Mouse (Mus musculus) CD4-positive, CD25-positive, alpha-beta regulatory T cell, adult 9 weeks (primary cell): Measurements from ENCODE around the gene Fbxl22. TPM values are rescaled to one million over a fixed set of nuclear protein-coding genes. Genes with fewer than 3 reads are reported as not detected.

Experiments
- polyA plus RNA-seq: library from polyadenylated mRNA; unstranded; fragments of 100-300 nt; shearing (Covaris generic); gene quantifications from one replicate; pipeline ENCODE4 v1.2.1, GENCODE M21; 2017

The Fbxl22 gene
- 2.7 TPM for polyA plus RNA-seq

GRCm38 (mm10) chr9:66514256-66514770, at the start of gene Fbxl22:
TSS of gene Fbxl22 (minus strand) at chr9:66514593.

Other genes with a start within 250 kb of the Fbxl22 start
- 41.9 TPM for gene Herc1, start 164.1 kb downstream of the Fbxl22 start, polyA plus RNA-seq
- 236 TPM for gene Usp3, start 78.5 kb upstream of the Fbxl22 start, polyA plus RNA-seq
- 9.3 TPM for gene Car12, start 199.1 kb upstream of the Fbxl22 start, polyA plus RNA-seq